Mouse (Mus musculus) heart, embryonic 10.5 days (tissue): ENCODE measurements at regions not wholly inside any gene's neighbourhood (a gene's known extent, or its start where the extent isn't known, plus 50 kb on each side); places are given as distances from the start of the nearest gene placed in this dataset.

ENCODE experiments used
- DNase-seq: peaks from one replicate; pipeline ENCODE4 v3.0.0-alpha.2; 2017; ENCODE audit warnings: low spot score
- H3K27ac ChIP-seq: fragments of 300-500 bp; sonication (generic); 2 replicates; pipeline ENCODE4 v1.5.1; 2016; ENCODE audit warnings: mild to moderate bottlenecking
- H3K27me3 ChIP-seq: fragments of 300-500 bp; sonication (generic); 2 replicates; pipeline ENCODE4 v1.6.1; 2016; ENCODE audit warnings: mild to moderate bottlenecking; ENCODE audit not compliant: poor library complexity, insufficient read depth, severe bottlenecking
- H3K36me3 ChIP-seq: fragments of 300-500 bp; sonication (generic); 2 replicates; pipeline ENCODE4 v1.6.1; 2016; ENCODE audit warnings: mild to moderate bottlenecking, moderate library complexity
- H3K4me1 ChIP-seq: fragments of 300-500 bp; sonication (generic); 2 replicates; pipeline ENCODE4 v1.6.1; 2016; ENCODE audit warnings: mild to moderate bottlenecking
- H3K4me3 ChIP-seq: fragments of 300-500 bp; sonication (generic); 2 replicates; pipeline ENCODE4 v1.5.1; 2016; ENCODE audit warnings: mild to moderate bottlenecking, moderate library complexity
- H3K9me3 ChIP-seq: fragments of 300-500 bp; sonication (generic); 2 replicates; pipeline ENCODE4 v1.6.1; 2016; ENCODE audit warnings: mild to moderate bottlenecking, moderate library complexity
- WGBS: fragments of 180-500 bp; shearing (Covaris S2); methylation state at CpG from one replicate; pipeline ENCODE4 v1.1.7; 2016; 5-methylcytosine and 5-hydroxymethylcytosine counted together

GRCm38 (mm10) chr9:24903706-24904105 is 129.6 kb upstream of the Tbx20 start:
- H3K27me3 ChIP-seq, result no peaks in the 10 kb centered on the region
- 67% methylated on average over 5 of the region's 5 CpGs for WGBS
- DNase-seq, result no peak
- no peaks in the 10 kb centered on the region for H3K36me3 ChIP-seq
- H3K9me3 ChIP-seq, result no peaks in the 10 kb centered on the region
- no peak overlapping the region for H3K27ac ChIP-seq
- peaks cover 20% of the 10 kb centered on the region for H3K4me1 ChIP-seq
- H3K4me3 ChIP-seq, result no peak overlapping the region

GRCm38 (mm10) chr9:24909086-24909979 is 135.2 kb upstream of the Tbx20 start:
- Histone ChIP-seq H3K36me3 (no peaks in the 10 kb centered on the region), H3K4me3 (no peak overlapping the region), H3K27ac (no peak overlapping the region), H3K9me3 (no peaks in the 10 kb centered on the region), H3K4me1 (peaks cover 34% of the 10 kb centered on the region), H3K27me3 (no peaks in the 10 kb centered on the region)
- DNase-seq, result no peak
- WGBS, result 63% methylated on average over 8 of the region's 8 CpGs

GRCm38 (mm10) chr9:24910738-24911137 is 136.6 kb upstream of the Tbx20 start:
- Histone ChIP-seq H3K27me3 (no peaks in the 10 kb centered on the region), H3K9me3 (no peaks in the 10 kb centered on the region), H3K27ac (peak overlapping the region; percentile 49), H3K4me3 (no peak overlapping the region), H3K36me3 (no peaks in the 10 kb centered on the region), H3K4me1 (peaks cover 34% of the 10 kb centered on the region)
- DNase-seq, result no peak
- WGBS, result 35% methylated on average over 5 of the region's 5 CpGs

- no peaks in the 10 kb centered on the region for H3K27me3 ChIP-seq
- no peak overlapping the region; the same call in 1 of the 2 replicates for H3K27ac ChIP-seq
- no peak for DNase-seq
- 43% methylated on average over 9 of the region's 9 CpGs for WGBS
- H3K9me3 ChIP-seq, result no peaks in the 10 kb centered on the region
- peaks cover 27% of the 10 kb centered on the region for H3K4me1 ChIP-seq
- no peaks in the 10 kb centered on the region for H3K36me3 ChIP-seq
- H3K4me3 ChIP-seq, result no peak overlapping the region
These were observed 145.9 kb upstream of the Tbx20 start for GRCm38 (mm10) chr9:24920031-24920445.

- Histone ChIP-seq H3K27ac (peak overlapping the region; percentile 64), H3K4me1 (peaks cover 27% of the 10 kb centered on the region), H3K27me3 (no peaks in the 10 kb centered on the region), H3K4me3 (no peak overlapping the region), H3K36me3 (no peaks in the 10 kb centered on the region), H3K9me3 (no peaks in the 10 kb centered on the region)
- DNase-seq, result peak; percentile 73
- 53% methylated on average over 4 of the region's 4 CpGs for WGBS
These were observed 148.2 kb upstream of the Tbx20 start for GRCm38 (mm10) chr9:24922051-24922860.

- H3K4me1 ChIP-seq, result peaks cover 27% of the 10 kb centered on the region
- H3K27me3 ChIP-seq, result no peaks in the 10 kb centered on the region
- H3K4me3 ChIP-seq, result no peak overlapping the region
- 0 out of 2 replicates have a peak overlapping the region, but pooled peaks have one; percentile 29 for H3K27ac ChIP-seq
- 84% methylated on average over 5 of the region's 5 CpGs for WGBS
- DNase-seq, result peak; percentile 52
- no peaks in the 10 kb centered on the region for H3K36me3 ChIP-seq
- H3K9me3 ChIP-seq, result no peaks in the 10 kb centered on the region
These were observed 149.4 kb upstream of the Tbx20 start for GRCm38 (mm10) chr9:24923514-24923913.

GRCm38 (mm10) chr9:24937731-24938130 is 151.5 kb upstream of the Gm10181 start:
- Histone ChIP-seq H3K27ac (peak overlapping the region; percentile 16; the same call in 1 of the 2 replicates), H3K4me3 (no peak overlapping the region), H3K4me1 (peaks cover 7% of the 10 kb centered on the region), H3K27me3 (no peaks in the 10 kb centered on the region), H3K9me3 (no peaks in the 10 kb centered on the region), H3K36me3 (no peaks in the 10 kb centered on the region)
- WGBS, result 54% methylated on average over 3 of the region's 3 CpGs
- no peak for DNase-seq

- Histone ChIP-seq H3K4me1 (peaks cover 31% of the 10 kb centered on the region), H3K9me3 (no peaks in the 10 kb centered on the region), H3K36me3 (no peaks in the 10 kb centered on the region), H3K27me3 (no peaks in the 10 kb centered on the region), H3K27ac (peak overlapping the region; percentile 85; the same call in 1 of the 2 replicates), H3K4me3 (no peak overlapping the region)
- DNase-seq, result peak; percentile 66
- 47% methylated on average over 5 of the region's 5 CpGs for WGBS
These were observed 146.3 kb upstream of the Gm10181 start for GRCm38 (mm10) chr9:24942943-24943342.

- WGBS, result 11% methylated on average over 6 of the region's 6 CpGs
These were observed 145.4 kb upstream of the Gm10181 start for GRCm38 (mm10) chr9:24943830-24944229.

GRCm38 (mm10) chr9:24952516-24952915 is 136.7 kb upstream of the Gm10181 start:
- peaks cover 26% of the 10 kb centered on the region for H3K4me1 ChIP-seq
- no peak for DNase-seq
- H3K27ac ChIP-seq, result peak overlapping the region; percentile 74
- peak overlapping the region; percentile 12; the same call in 1 of the 2 replicates for H3K4me3 ChIP-seq
- peaks cover 5% of the 10 kb centered on the region; the same call in 1 of the 2 replicates for H3K27me3 ChIP-seq
- WGBS, result 44% methylated on average over 23 of the region's 23 CpGs
- no peaks in the 10 kb centered on the region for H3K9me3 ChIP-seq
- H3K36me3 ChIP-seq, result no peaks in the 10 kb centered on the region

More at GRCm38 (mm10) chr9:24943830-24944229, 145.4 kb upstream of the Gm10181 start:
- Histone ChIP-seq H3K27me3 (no peaks in the 10 kb centered on the region), H3K9me3 (no peaks in the 10 kb centered on the region), H3K4me1 (peaks cover 31% of the 10 kb centered on the region), H3K4me3 (0 out of 2 replicates have a peak overlapping the region, but pooled peaks have one; percentile 2), H3K27ac (peak overlapping the region; percentile 85), H3K36me3 (no peaks in the 10 kb centered on the region)
- peak; percentile 85 for DNase-seq

- Histone ChIP-seq H3K4me1 (peaks cover 28% of the 10 kb centered on the region), H3K27me3 (peaks cover 5% of the 10 kb centered on the region; the same call in 1 of the 2 replicates), H3K9me3 (no peaks in the 10 kb centered on the region), H3K36me3 (no peaks in the 10 kb centered on the region), H3K27ac (peak overlapping the region; percentile 76; the same call in 1 of the 2 replicates), H3K4me3 (no peak overlapping the region)
- DNase-seq, result no peak
- 52% methylated on average over 5 of the region's 5 CpGs for WGBS
These were observed 133.6 kb upstream of the Gm10181 start for GRCm38 (mm10) chr9:24955641-24956040.

GRCm38 (mm10) chr9:24956566-24956965 is 132.7 kb upstream of the Gm10181 start:
- peak; percentile 95 for DNase-seq
- Histone ChIP-seq H3K9me3 (no peaks in the 10 kb centered on the region), H3K36me3 (no peaks in the 10 kb centered on the region), H3K27me3 (peaks cover 5% of the 10 kb centered on the region; the same call in 1 of the 2 replicates), H3K4me3 (no peak overlapping the region), H3K27ac (peak overlapping the region; percentile 76), H3K4me1 (peaks cover 28% of the 10 kb centered on the region)
- WGBS, result 14% methylated on average over 7 of the region's 7 CpGs
